Mouse (Mus musculus): ENCODE measurements around the gene Zfp169. TPM values are rescaled to one million over a fixed set of nuclear protein-coding genes. Genes with fewer than 3 reads are reported as not detected.

Gene Zfp169
- total and polyA plus RNA-seq, 3 experiments, result 2.9 to 6.6 (median 4.2) TPM

DNA sequence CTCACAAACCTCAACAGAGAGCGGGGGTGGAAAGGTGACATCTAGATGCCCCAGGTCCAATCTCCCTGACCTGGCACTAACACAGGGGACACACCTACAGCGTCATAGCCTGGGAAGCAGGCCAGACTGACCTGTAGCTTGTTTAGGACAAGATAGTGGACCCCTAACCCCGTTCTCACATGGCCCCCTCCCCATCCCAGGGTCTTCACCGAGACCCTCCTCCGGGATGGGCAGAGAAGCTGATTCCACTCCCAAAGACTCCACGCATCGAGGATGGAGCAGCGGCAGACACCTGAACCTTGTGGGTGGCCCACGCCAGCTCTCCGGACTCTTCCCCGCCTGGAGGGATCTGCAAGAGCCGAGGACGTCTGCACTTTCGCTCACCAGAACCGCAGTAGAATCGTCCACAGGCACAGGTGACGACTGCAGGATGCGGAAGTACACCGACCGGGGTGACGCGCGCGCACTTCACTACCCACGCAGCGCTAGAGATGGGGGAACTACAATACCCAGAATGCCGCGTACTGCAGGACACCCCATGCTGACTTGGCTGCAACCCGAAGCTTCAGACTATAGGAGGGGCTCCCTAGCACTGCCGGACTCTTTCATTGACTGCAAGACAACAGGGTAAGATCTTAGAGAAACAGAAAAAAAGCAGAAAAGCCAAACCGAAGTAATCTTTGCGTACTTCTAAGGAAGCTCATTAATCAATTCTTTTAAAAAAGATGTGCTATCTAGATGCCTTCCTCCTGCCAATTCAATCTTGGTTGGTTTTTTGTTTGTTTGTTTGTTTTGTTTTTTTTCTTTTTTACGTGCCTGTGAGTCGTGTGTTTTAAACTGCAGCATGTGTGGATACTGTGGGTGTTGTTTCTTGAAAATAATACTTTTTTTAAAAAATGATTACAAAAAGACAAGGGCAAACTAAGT, at the start of gene Zfp169, which contains the start of gene A830005F24Rik (continued):
- TF ChIP-seq MAZ (IDR thresholded peaks at IDR 0.05; ENCODE audit: low read depth, low read length), result no peak

DNA sequence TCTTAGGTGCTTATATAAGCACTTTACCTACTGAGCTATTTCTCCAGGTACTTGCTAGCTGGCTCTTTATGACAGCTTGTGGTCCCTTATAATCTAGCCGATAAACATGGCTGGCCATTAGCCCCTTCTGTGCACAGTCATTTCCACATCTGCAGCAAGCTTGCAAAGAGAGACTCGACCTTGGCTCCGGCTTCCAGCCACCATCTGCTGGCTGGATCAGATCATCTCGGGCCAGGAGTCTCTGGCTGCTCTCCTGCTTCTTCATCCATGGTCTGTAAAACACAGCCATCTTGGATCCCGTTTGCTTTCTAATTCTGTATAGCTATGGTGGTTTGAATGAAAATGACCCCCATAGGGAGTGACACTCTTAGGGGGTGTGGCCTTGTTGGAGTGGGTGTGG, 49.1 kb upstream of the Zfp169 start:
- dilution Hi-C loops (cut with MboI; ENCODE audit: extremely low pct_ligation_motif_present, extremely low pct_unique_long_range_greater_than_20kb, low sequenced_read_pairs), result no loop called here
- in situ Hi-C loops (cut with MboI; ENCODE audit: low pct_ligation_motif_present, low pct_unique_long_range_greater_than_20kb, low sequenced_read_pairs), result no loop called here
- Histone ChIP-seq H3K4me2 (ENCODE audit: insufficient read depth, low read depth, poor library complexity, severe bottlenecking) (no peak overlapping the region), H3K4me1 (ENCODE audit: control insufficient read depth in 1 of 2, insufficient read depth in 2 of 2) (no peaks in the 10 kb centered on the region), H3K4me3 (replicated peaks in 1 of 3; ENCODE audit: low read depth in 2 of 3, low read length in 2 of 3, poor library complexity in 1 of 3) (no peak overlapping the region), H3K36me3 (replicated peaks in 1 of 2; ENCODE audit: control insufficient read depth in 1 of 2, insufficient read depth in 1 of 2, low read length in 1 of 2) (no peaks in the 10 kb centered on the region), H3K9me3 (replicated peaks; ENCODE audit: low read length) (no peaks in the 10 kb centered on the region), H3K27me3 (replicated peaks) (no peaks in the 10 kb centered on the region), H3K79me2 (replicated peaks; ENCODE audit: control insufficient read depth, extremely low read depth, insufficient read depth, poor library complexity, severe bottlenecking) (no peaks in the 10 kb centered on the region), H3K27ac (ENCODE audit: insufficient read depth, low read depth) (no peak overlapping the region), H3K9ac (ENCODE audit: insufficient read depth, low read depth) (no peak overlapping the region)
- DNase-seq (ENCODE audit: extremely low read depth), result no peak
- TF ChIP-seq TCF12 (IDR thresholded peaks at IDR 0.05; ENCODE audit: low read depth, low read length) (no peak), MYC (IDR thresholded peaks at IDR 0.05; ENCODE audit: low read depth, low read length) (no peak), HCFC1 (IDR thresholded peaks at IDR 0.05; ENCODE audit: low read depth, low read length) (no peak), CHD1 (IDR thresholded peaks at IDR 0.05; ENCODE audit: low read depth, low read length) (no peak), MEF2A (IDR thresholded peaks at IDR 0.05; ENCODE audit: borderline replicate concordance, low read depth, low read length) (no peak), SIN3A (IDR thresholded peaks at IDR 0.05; ENCODE audit: low read length) (no peak), MAFK (IDR thresholded peaks at IDR 0.05; ENCODE audit: insufficient replicate concordance, low read length) (no peak), ZNF384 (IDR thresholded peaks at IDR 0.05; ENCODE audit: low read depth, low read length) (no peak), JUN (IDR thresholded peaks at IDR 0.05; ENCODE audit: insufficient read depth, low read depth, low read length) (no peak), MAX (IDR thresholded peaks at IDR 0.05; ENCODE audit: low read length) (no peak), CHD2 (IDR thresholded peaks at IDR 0.05; ENCODE audit: low read length) (no peak)

DNA sequence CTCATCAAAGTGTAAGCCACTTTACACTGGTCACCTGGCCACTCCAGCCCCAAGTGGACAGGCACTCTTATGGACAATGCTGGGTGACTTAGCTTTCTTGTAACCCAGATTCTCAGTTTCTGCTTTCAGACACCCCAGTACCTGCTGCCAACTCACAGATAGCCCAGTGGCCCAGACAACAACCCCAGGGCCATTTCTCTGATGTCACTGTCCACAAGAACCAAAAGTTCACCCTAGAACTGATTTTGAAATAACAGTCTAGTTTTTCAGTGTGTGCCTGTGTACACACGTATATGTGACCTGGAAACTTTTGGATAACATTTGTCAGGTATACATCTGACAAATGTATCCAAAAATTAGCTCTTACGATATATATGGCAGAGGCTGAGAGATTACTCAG, 48.2 kb upstream of the Zfp169 start:
- H3K27me3 ChIP-seq (replicated peaks), result no peaks in the 10 kb centered on the region
- H3K36me3 ChIP-seq (replicated peaks in 1 of 2; ENCODE audit: control insufficient read depth in 1 of 2, insufficient read depth in 1 of 2, low read length in 1 of 2), result no peaks in the 10 kb centered on the region
- H3K9ac ChIP-seq (ENCODE audit: insufficient read depth, low read depth), result no peak overlapping the region
- H3K4me3 ChIP-seq (replicated peaks in 1 of 3; ENCODE audit: low read depth in 2 of 3, low read length in 2 of 3, poor library complexity in 1 of 3), result no peak overlapping the region
- no peak overlapping the region for H3K27ac ChIP-seq (ENCODE audit: insufficient read depth, low read depth)
- no peaks in the 10 kb centered on the region for H3K4me1 ChIP-seq (ENCODE audit: control insufficient read depth in 1 of 2, insufficient read depth in 2 of 2)
- DNase-seq (ENCODE audit: extremely low read depth), result no peak
- no peak overlapping the region for H3K4me2 ChIP-seq (ENCODE audit: insufficient read depth, low read depth, poor library complexity, severe bottlenecking)
- no peaks in the 10 kb centered on the region for H3K9me3 ChIP-seq (replicated peaks; ENCODE audit: low read length)
- in situ Hi-C loops (cut with MboI; ENCODE audit: low pct_ligation_motif_present, low pct_unique_long_range_greater_than_20kb, low sequenced_read_pairs) (no loop called here), dilution Hi-C loops (cut with MboI; ENCODE audit: extremely low pct_ligation_motif_present, extremely low pct_unique_long_range_greater_than_20kb, low sequenced_read_pairs) (no loop called here)
- H3K79me2 ChIP-seq (replicated peaks; ENCODE audit: control insufficient read depth, extremely low read depth, insufficient read depth, poor library complexity, severe bottlenecking), result no peaks in the 10 kb centered on the region
- TF ChIP-seq HCFC1 (IDR thresholded peaks at IDR 0.05; ENCODE audit: low read depth, low read length) (no peak), ETS1 (conservative IDR thresholded peaks at IDR 0.05; ENCODE audit: low read depth, low read length) (no peak), TBP (conservative IDR thresholded peaks at IDR 0.05; ENCODE audit: low read depth, low read length) (no peak), NRF1 (IDR thresholded peaks at IDR 0.05; ENCODE audit: low read depth, low read length) (no peak), MXI1 (IDR thresholded peaks at IDR 0.05; ENCODE audit: low read depth, low read length) (no peak), RAD21 (IDR thresholded peaks at IDR 0.05; ENCODE audit: low read depth, low read length) (no peak), TCF12 (IDR thresholded peaks at IDR 0.05; ENCODE audit: low read depth, low read length) (no peak), JUND (conservative IDR thresholded peaks at IDR 0.05; ENCODE audit: low read depth, low read length) (no peak), CHD1 (IDR thresholded peaks at IDR 0.05; ENCODE audit: low read depth, low read length) (no peak), NELFE (IDR thresholded peaks at IDR 0.05; ENCODE audit: low read depth, low read length) (no peak)

Measured in CH12.LX (cell line).